Mouse (Mus musculus): ENCODE results near the gene Mycbp2.

- TF ChIP-seq CTCF (IDR thresholded peaks at IDR 0.05; ENCODE audit: extremely low read depth, insufficient read length, insufficient replicate concordance, low read depth, low read length), result no peak
- TF ChIP-seq POLR2A (IDR thresholded peaks at IDR 0.05; ENCODE audit: low read depth, low read length), result no peak
Measured at GRCm38 (mm10) chr14:103162923-103163322, 183.7 kb downstream of the Mycbp2 start.

Data from small intestine, adult 2 months (tissue).